Mouse (Mus musculus) heart, postnatal 0 days (tissue): ENCODE measurements around the gene Pigb.

Experiments
- CTCF ChIP-seq: IDR thresholded peaks from 2 replicates; pipeline ENCODE4 v1.5.1; 2016; ENCODE audit warnings: antibody characterized with exemption, control low read depth, low read depth
- EP300 ChIP-seq: IDR thresholded peaks from 2 replicates; pipeline ENCODE4 v1.6.1; 2016; ENCODE audit warnings: antibody characterized with exemption, low read depth

- TF ChIP-seq CTCF (no peak), EP300 (no peak)
Measured at GRCm38 (mm10) chr9:73067086-73067485, 26.9 kb upstream of the Pigb start.
